Mouse (Mus musculus) limb, embryonic 10.5 days (tissue): ENCODE measurements around the gene Barx2. TPM values are rescaled to one million over a fixed set of nuclear protein-coding genes. Genes with fewer than 3 reads are reported as not detected.

Experiments
- DNase-seq: peaks from one replicate; pipeline ENCODE4 v3.0.0-alpha.2; 2017; ENCODE audit warnings: low spot score
- H3K27ac ChIP-seq: fragments of 300-500 bp; sonication (generic); 2 replicates; pipeline ENCODE4 v1.5.1; 2016; ENCODE audit warnings: mild to moderate bottlenecking
- H3K27me3 ChIP-seq: fragments of 300-500 bp; sonication (generic); 2 replicates; pipeline ENCODE4 v1.6.1; 2016; ENCODE audit warnings: low read depth, mild to moderate bottlenecking; ENCODE audit not compliant: poor library complexity, severe bottlenecking
- H3K36me3 ChIP-seq: fragments of 300-500 bp; sonication (generic); 2 replicates; pipeline ENCODE4 v1.6.1; 2016; ENCODE audit warnings: mild to moderate bottlenecking, moderate library complexity
- H3K4me1 ChIP-seq: fragments of 300-500 bp; sonication (generic); 2 replicates; pipeline ENCODE4 v1.6.1; 2016
- H3K4me3 ChIP-seq: fragments of 300-500 bp; sonication (generic); 2 replicates; pipeline ENCODE4 v1.5.1; 2016; ENCODE audit warnings: mild to moderate bottlenecking, moderate library complexity
- H3K9me3 ChIP-seq: fragments of 300-500 bp; sonication (generic); replicated peaks from 2 replicates; pipeline ENCODE4 v1.6.1; 2016; ENCODE audit warnings: mild to moderate bottlenecking
- WGBS: fragments of 180-500 bp; shearing (Covaris S2); methylation state at CpG from one replicate; pipeline ENCODE4 v1.1.7; 2016; 5-methylcytosine and 5-hydroxymethylcytosine counted together
- polyA plus RNA-seq: library from polyadenylated mRNA; unstranded; fragments of >200 nt; fragmentation: Nextera tagmentation; extraction: Ambion mirVana; gene quantifications from 2 replicates; pipeline ENCODE4 v1.2.1, GENCODE M21; 2016

Gene Barx2
- polyA plus RNA-seq, 1 experiment from 2014 or later = 0.71 TPM

- Histone ChIP-seq H3K27ac (no peak overlapping the region), H3K4me3 (no peak overlapping the region), H3K9me3 (no peaks in the 10 kb centered on the region), H3K4me1 (peaks cover 7% of the 10 kb centered on the region; the same call in 1 of the 2 replicates), H3K27me3 (peaks cover 33% of the 10 kb centered on the region), H3K36me3 (no peaks in the 10 kb centered on the region)
- 84% methylated on average over 7 of the region's 7 CpGs for WGBS
- no peak for DNase-seq
Observed at GRCm38 (mm10) chr9:31923529-31923928, 10.3 kb upstream of the Barx2 start.

- Histone ChIP-seq H3K36me3 (no peaks in the 10 kb centered on the region), H3K27me3 (peaks cover 70% of the 10 kb centered on the region), H3K4me1 (peaks cover 9% of the 10 kb centered on the region), H3K4me3 (no peak overlapping the region), H3K9me3 (no peaks in the 10 kb centered on the region), H3K27ac (no peak overlapping the region)
- DNase-seq = no peak
- WGBS = 25% methylated on average over 1 of the region's 1 CpGs
Observed at GRCm38 (mm10) chr9:31919802-31920201, 6.5 kb upstream of the Barx2 start.

GRCm38 (mm10) chr9:31916421-31916820 lies 3.2 kb upstream of the Barx2 start:
- Histone ChIP-seq H3K36me3 (no peaks in the 10 kb centered on the region), H3K27ac (no peak overlapping the region), H3K9me3 (no peaks in the 10 kb centered on the region), H3K4me1 (peaks cover 34% of the 10 kb centered on the region), H3K27me3 (peaks cover 100% of the 10 kb centered on the region), H3K4me3 (no peak overlapping the region)
- peak; percentile 38 for DNase-seq
- 3% methylated on average over 9 of the region's 9 CpGs for WGBS

GRCm38 (mm10) chr9:31914871-31915270 lies 1.6 kb upstream of the Barx2 start:
- Histone ChIP-seq H3K4me1 (peaks cover 41% of the 10 kb centered on the region), H3K9me3 (no peaks in the 10 kb centered on the region), H3K27ac (peak overlapping the region; percentile 34; the same call in 1 of the 2 replicates), H3K27me3 (peaks cover 100% of the 10 kb centered on the region), H3K36me3 (no peaks in the 10 kb centered on the region), H3K4me3 (peak overlapping the region; percentile 67)
- DNase-seq = peak; percentile 72
- 0% methylated on average over 34 of the region's 34 CpGs for WGBS

- peak; percentile 62 for DNase-seq
- Histone ChIP-seq H3K27ac (peak overlapping the region; percentile 56; the same call in 1 of the 2 replicates), H3K27me3 (peaks cover 95% of the 10 kb centered on the region), H3K4me3 (peak overlapping the region; percentile 67), H3K9me3 (no peaks in the 10 kb centered on the region), H3K4me1 (peaks cover 44% of the 10 kb centered on the region), H3K36me3 (no peaks in the 10 kb centered on the region)
- under 1% methylated on average over 54 of the region's 54 CpGs for WGBS
Observed at GRCm38 (mm10) chr9:31913739-31914591, 703 bp upstream of the Barx2 start.

- H3K27ac ChIP-seq = peak overlapping the region; percentile 56; the same call in 1 of the 2 replicates
- peaks cover 86% of the 10 kb centered on the region for H3K27me3 ChIP-seq
- H3K4me1 ChIP-seq = peaks cover 52% of the 10 kb centered on the region
- no peak for DNase-seq
- whole genome bisulfite sequencing = under 1% methylated on average over 16 of the region's 16 CpGs
- peak overlapping the region; percentile 67 for H3K4me3 ChIP-seq
- no peaks in the 10 kb centered on the region for H3K9me3 ChIP-seq
- no peaks in the 10 kb centered on the region for H3K36me3 ChIP-seq
Observed at GRCm38 (mm10) chr9:31912553-31912920, 725 bp downstream of the Barx2 start.

- Histone ChIP-seq H3K36me3 (no peaks in the 10 kb centered on the region), H3K27me3 (peaks cover 72% of the 10 kb centered on the region)
- 78% methylated on average over 5 of the region's 5 CpGs for WGBS
Observed at GRCm38 (mm10) chr9:31910221-31910620, 3.0 kb downstream of the Barx2 start.

GRCm38 (mm10) chr9:31901781-31902180 lies 11.5 kb downstream of the Barx2 start:
- Histone ChIP-seq H3K4me3 (no peak overlapping the region), H3K27me3 (0 out of 2 replicates have a peak, but pooled peaks cover 4% of the 10 kb centered on the region), H3K9me3 (no peaks in the 10 kb centered on the region), H3K27ac (no peak overlapping the region), H3K4me1 (0 out of 2 replicates have a peak, but pooled peaks cover 5% of the 10 kb centered on the region), H3K36me3 (no peaks in the 10 kb centered on the region)
- 85% methylated on average over 2 of the region's 2 CpGs for WGBS
- no peak for DNase-seq

More at GRCm38 (mm10) chr9:31910221-31910620, 3.0 kb downstream of the Barx2 start:
- no peaks in the 10 kb centered on the region for H3K9me3 ChIP-seq
- no peak overlapping the region for H3K27ac ChIP-seq
- no peak overlapping the region for H3K4me3 ChIP-seq
- DNase-seq = no peak
- H3K4me1 ChIP-seq = peaks cover 47% of the 10 kb centered on the region

GRCm38 (mm10) chr9:31894775-31895320 lies 18.4 kb downstream of the Barx2 start:
- no peaks in the 10 kb centered on the region for H3K27me3 ChIP-seq
- no peaks in the 10 kb centered on the region for H3K9me3 ChIP-seq
- H3K36me3 ChIP-seq = no peaks in the 10 kb centered on the region
- H3K4me1 ChIP-seq = peaks cover 6% of the 10 kb centered on the region; the same call in 1 of the 2 replicates
- DNase-seq = no peak
- H3K4me3 ChIP-seq = no peak overlapping the region
- no peak overlapping the region for H3K27ac ChIP-seq
- 63% methylated on average over 10 of the region's 10 CpGs for WGBS

GRCm38 (mm10) chr9:31888333-31888732 lies 24.9 kb downstream of the Barx2 start:
- Histone ChIP-seq H3K4me3 (no peak overlapping the region), H3K4me1 (peaks cover 7% of the 10 kb centered on the region; the same call in 1 of the 2 replicates), H3K9me3 (no peaks in the 10 kb centered on the region), H3K27ac (no peak overlapping the region), H3K27me3 (no peaks in the 10 kb centered on the region), H3K36me3 (no peaks in the 10 kb centered on the region)
- no peak for DNase-seq
- WGBS = 91% methylated on average over 4 of the region's 4 CpGs

GRCm38 (mm10) chr9:31886258-31886657 lies 27.0 kb downstream of the Barx2 start:
- no peaks in the 10 kb centered on the region for H3K27me3 ChIP-seq
- 38% methylated on average over 3 of the region's 3 CpGs for WGBS
- no peak for DNase-seq
- H3K27ac ChIP-seq = no peak overlapping the region
- H3K9me3 ChIP-seq = no peaks in the 10 kb centered on the region
- peaks cover 11% of the 10 kb centered on the region; the same call in 1 of the 2 replicates for H3K4me1 ChIP-seq
- no peak overlapping the region for H3K4me3 ChIP-seq
- H3K36me3 ChIP-seq = no peaks in the 10 kb centered on the region

- WGBS = 90% methylated on average over 2 of the region's 2 CpGs
- Histone ChIP-seq H3K36me3 (no peaks in the 10 kb centered on the region), H3K9me3 (no peaks in the 10 kb centered on the region), H3K27ac (no peak overlapping the region), H3K27me3 (no peaks in the 10 kb centered on the region), H3K4me1 (peaks cover 12% of the 10 kb centered on the region; the same call in 1 of the 2 replicates), H3K4me3 (no peak overlapping the region)
- no peak for DNase-seq
Observed at GRCm38 (mm10) chr9:31882376-31882775, 30.9 kb downstream of the Barx2 start.

- 89% methylated on average over 3 of the region's 3 CpGs for WGBS
- no peak for DNase-seq
- Histone ChIP-seq H3K4me1 (peaks cover 12% of the 10 kb centered on the region), H3K4me3 (no peak overlapping the region), H3K27me3 (no peaks in the 10 kb centered on the region), H3K9me3 (no peaks in the 10 kb centered on the region), H3K36me3 (no peaks in the 10 kb centered on the region), H3K27ac (no peak overlapping the region)
Observed at GRCm38 (mm10) chr9:31875556-31875955, 37.7 kb downstream of the Barx2 start.
